Mouse (Mus musculus): ENCODE results near the gene Ppp1r1b. TPM values are rescaled to one million over a fixed set of nuclear protein-coding genes. Genes with fewer than 3 reads are reported as not detected.

Gene Ppp1r1b
- polyA plus RNA-seq, 1 experiment: 6.9 TPM

DNA sequence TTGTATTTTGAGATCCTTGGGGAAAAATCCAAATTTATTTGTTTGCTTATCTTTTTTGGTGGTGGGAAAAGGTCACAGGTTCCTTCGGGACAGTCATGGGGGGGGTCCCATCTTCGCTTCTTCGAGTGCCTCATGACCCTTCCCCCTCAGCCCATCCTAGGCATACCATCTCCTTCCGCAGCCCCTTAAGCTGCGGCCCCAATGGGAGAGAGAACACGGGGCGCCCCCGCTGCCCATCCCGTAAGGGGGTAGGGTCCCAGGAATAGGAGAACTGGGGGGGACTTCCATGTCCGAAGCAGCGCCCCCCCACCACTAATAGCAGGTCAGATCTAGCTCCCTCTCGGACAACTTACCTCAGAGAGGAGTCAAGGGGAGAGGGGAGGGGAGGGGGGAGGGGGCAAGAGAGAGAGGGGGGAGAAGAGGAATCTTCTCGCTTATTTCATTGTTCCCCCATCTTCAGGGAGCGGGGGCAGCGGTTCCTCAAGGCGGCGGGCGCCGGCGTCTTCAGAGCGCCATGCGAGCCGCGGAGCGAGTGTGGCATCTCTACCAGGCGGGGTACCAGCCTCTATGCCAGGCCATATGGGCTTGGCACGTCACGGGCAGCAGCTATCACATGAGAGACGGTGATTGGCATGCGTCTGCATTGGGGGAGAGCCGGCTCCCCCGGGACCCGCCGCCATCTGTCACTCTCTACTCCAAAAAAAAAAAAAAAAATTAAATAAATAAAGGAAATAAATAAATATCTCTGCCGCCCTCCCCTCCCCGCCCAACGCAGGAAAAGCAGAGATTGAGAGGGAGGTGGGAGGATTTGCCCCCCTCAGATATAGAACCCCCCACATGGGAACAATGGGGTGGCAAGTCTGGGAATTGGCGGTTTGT, 18.9 kb upstream of the Ppp1r1b start, which contains the start of gene Neurod2:
TSS of gene Neurod2 (minus strand) at position 568 of the 879 bp plus-strand sequence.
- DNase-seq (ENCODE audit: low read depth): peak; percentile 96
- TF ChIP-seq CTCF (IDR thresholded peaks at IDR 0.05; ENCODE audit: borderline replicate concordance, extremely low read depth, insufficient read depth, insufficient read length) (no peak), POLR2A (IDR thresholded peaks at IDR 0.05; ENCODE audit: borderline replicate concordance, extremely low read depth, insufficient read depth, insufficient read length, poor library complexity, severe bottlenecking) (peak; percentile 15; the same call in 1 of the 2 replicates)

DNA sequence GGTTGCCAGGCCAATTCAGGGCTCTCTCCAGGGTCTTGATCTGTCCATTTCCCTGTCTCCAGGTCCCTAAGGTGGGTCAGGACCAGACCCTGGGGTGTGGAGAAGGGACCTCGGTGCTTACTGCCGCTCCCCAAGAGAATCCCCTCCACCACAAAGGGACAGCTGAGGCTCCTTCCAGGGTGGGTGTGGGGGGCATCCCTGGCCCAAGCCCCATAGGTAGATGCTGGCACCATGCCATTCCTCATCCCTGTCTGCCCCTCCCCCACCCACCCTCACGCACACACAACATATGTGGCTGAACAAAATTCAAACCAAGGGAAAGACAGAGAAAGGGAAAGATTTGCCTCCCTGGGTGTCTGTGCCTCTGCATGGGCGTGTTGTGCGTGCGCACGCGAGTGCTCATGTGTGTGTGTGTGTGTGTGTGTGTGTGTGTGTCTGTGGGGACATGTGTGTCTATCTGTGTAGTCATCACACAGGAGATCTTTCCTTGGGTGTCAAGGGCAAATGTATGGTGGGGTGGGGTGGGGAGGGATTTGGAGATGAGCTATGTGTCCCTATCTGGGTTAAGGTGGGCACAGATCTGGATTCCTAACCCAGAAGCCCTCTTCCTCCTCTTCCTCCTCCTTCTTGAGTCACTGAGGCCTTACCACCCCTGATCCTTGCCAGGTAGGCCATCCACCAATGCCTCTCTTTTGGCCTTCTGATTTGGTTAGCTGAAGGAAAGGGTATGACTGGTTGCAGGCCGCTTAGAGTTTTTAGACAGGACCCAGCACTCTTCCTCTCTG, 18.1 kb upstream of the Ppp1r1b start:
- TF ChIP-seq POLR2A (IDR thresholded peaks at IDR 0.05; ENCODE audit: borderline replicate concordance, extremely low read depth, insufficient read depth, insufficient read length, poor library complexity, severe bottlenecking): no peak
- TF ChIP-seq CTCF (IDR thresholded peaks at IDR 0.05; ENCODE audit: borderline replicate concordance, extremely low read depth, insufficient read depth, insufficient read length): no peak
- DNase-seq (ENCODE audit: low read depth): no peak

DNA sequence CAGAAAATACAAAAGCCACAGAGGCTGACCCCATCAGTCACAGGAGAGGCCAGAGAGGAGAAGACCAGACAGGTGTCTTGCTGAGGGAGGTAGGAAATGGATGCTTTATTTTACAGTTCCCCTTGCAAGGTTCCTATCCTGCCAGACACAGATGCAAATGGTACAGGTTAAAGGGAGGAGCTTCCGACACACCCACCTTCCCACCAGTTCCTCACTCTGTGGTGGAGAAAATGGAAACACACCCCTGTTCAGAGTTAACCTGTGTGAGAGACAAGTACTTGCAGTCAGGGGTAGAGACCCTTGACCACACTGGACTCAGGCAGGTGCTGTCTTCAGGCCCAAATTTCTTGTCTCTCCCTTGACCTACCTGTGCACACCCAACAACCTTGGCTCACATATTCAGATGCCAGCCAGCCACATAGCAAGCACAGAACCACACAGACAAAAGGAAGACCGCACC, 17.4 kb upstream of the Ppp1r1b start:
- TF ChIP-seq CTCF (IDR thresholded peaks at IDR 0.05; ENCODE audit: borderline replicate concordance, extremely low read depth, insufficient read depth, insufficient read length): no peak
- no peak for TF ChIP-seq POLR2A (IDR thresholded peaks at IDR 0.05; ENCODE audit: borderline replicate concordance, extremely low read depth, insufficient read depth, insufficient read length, poor library complexity, severe bottlenecking)
- DNase-seq (ENCODE audit: low read depth): no peak

DNA sequence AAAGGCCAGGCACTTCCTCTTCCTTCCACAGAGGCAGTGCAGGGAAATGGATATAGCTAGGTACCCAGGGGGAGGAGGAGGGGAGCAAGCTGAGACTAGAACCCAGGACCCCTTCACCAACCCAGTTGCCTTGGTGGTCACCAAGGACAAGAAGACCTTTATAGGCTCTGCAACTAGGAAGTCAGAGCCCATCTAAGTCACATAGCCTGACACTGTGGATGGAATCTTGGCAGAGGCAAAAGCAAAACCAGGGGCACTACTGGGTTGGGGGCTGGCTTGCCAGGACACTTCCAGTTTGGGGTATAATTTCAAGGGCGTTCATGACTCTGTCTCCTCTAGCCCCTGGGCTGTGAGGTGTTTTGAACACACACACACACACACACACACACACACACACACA, 16.8 kb upstream of the Ppp1r1b start:
- no peak for DNase-seq (ENCODE audit: low read depth)
- TF ChIP-seq POLR2A (IDR thresholded peaks at IDR 0.05; ENCODE audit: borderline replicate concordance, extremely low read depth, insufficient read depth, insufficient read length, poor library complexity, severe bottlenecking): no peak
- no peak for TF ChIP-seq CTCF (IDR thresholded peaks at IDR 0.05; ENCODE audit: borderline replicate concordance, extremely low read depth, insufficient read depth, insufficient read length)

DNA sequence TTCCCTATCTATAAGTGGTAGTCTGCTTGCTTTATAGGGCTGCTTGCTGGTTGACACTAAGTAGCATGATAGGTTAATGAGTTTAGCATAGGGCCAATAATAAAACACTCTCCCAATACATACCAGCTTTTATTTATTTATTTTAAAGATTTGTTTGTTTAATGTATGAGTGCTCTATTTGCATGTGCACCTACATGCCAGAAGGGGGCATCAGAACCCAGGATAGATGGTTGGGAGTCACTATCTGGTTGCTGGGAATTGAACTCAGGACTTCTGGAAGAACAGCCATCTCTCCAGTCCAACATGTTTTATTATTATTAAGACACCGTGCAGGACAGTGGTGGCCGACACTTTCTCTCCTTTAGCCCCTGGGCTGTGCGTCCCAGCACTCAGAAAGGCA, 16.0 kb upstream of the Ppp1r1b start:
- TF ChIP-seq POLR2A (IDR thresholded peaks at IDR 0.05; ENCODE audit: borderline replicate concordance, extremely low read depth, insufficient read depth, insufficient read length, poor library complexity, severe bottlenecking) (no peak), CTCF (IDR thresholded peaks at IDR 0.05; ENCODE audit: borderline replicate concordance, extremely low read depth, insufficient read depth, insufficient read length) (no peak)
- no peak for DNase-seq (ENCODE audit: low read depth)

DNA sequence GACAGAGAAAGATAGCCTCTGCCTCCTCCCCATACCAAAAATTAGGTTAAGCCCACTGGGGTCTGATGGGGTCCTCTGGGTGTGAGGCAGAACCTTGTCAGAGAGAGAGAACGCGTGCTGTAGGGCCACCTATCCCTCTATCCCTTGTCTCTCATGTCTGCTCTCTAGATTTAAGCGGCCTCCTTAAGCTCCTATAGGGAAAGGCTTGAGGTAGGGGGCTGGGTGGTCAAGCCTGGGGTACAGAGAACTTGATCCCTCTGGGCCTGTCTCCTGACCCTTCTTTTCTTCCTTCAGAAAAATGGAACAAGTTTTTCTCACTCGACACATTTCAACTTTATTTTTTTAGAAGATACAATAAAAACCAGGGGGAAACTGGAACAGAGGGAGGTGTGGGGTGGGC, 15.4 kb upstream of the Ppp1r1b start:
- TF ChIP-seq POLR2A (IDR thresholded peaks at IDR 0.05; ENCODE audit: borderline replicate concordance, extremely low read depth, insufficient read depth, insufficient read length, poor library complexity, severe bottlenecking): no peak
- TF ChIP-seq CTCF (IDR thresholded peaks at IDR 0.05; ENCODE audit: borderline replicate concordance, extremely low read depth, insufficient read depth, insufficient read length): no peak
- no peak for DNase-seq (ENCODE audit: low read depth)

DNA sequence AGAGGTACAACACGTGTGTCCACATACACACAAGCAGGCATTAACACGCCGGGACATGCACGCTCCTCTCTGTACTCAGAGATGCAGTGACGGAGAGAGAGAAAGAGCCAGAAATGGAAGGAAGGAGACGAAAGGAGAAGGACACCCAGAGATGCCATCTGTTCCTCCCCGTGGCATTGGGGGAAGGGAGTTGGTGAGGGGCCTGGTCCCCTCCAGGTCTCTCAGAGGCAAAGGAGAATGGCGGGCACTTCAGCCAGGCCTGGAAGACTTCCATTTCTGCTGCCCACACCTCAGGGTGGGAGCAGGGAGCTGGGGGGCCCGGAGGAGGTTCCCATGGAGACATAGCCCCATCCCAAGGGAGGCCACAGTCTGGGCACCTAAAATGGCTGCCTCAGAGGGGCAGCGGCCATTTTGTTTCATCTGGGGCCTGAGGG, 14.9 kb upstream of the Ppp1r1b start:
- DNase-seq (ENCODE audit: low read depth): peak; percentile 58
- TF ChIP-seq CTCF (IDR thresholded peaks at IDR 0.05; ENCODE audit: borderline replicate concordance, extremely low read depth, insufficient read depth, insufficient read length) (no peak), POLR2A (IDR thresholded peaks at IDR 0.05; ENCODE audit: borderline replicate concordance, extremely low read depth, insufficient read depth, insufficient read length, poor library complexity, severe bottlenecking) (no peak)

DNA sequence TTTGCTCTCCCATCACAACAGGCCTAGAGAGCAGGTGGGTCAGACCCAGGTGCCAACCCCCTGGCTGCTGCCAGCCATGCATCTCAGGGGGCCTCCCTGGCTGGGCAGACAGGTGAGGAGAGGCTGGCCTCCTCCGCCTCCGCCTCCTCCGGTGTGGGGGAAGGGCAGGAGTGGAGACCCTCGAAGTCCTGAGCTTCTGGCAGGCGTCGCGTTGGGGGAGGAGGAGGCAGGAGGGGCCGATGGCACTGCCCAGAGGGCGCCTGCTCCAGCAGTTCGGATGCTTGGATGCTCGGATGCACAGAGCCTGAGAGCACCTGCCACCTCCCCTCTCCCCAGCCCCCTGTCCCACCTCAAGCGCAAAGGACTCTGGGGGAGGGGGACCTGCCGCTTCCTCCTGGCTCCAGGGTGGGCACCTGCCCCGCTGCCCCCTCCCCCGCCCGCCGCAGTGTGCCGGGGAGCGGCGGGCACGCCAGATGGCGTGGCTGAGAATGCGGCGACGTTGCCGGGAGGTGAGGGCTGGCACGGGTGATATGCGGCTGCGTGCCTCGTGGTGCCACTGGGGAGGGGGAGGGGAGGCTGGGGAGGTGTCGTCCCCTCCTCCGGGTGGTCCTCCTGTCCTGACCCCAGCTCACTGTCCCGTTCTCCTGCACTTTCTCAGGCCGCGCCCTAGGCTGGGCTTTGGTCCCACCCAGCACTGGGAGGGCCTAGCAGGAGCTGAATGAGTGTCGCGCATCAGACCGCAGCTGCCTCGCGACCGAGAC, 14.0 kb upstream of the Ppp1r1b start:
- no peak for TF ChIP-seq CTCF (IDR thresholded peaks at IDR 0.05; ENCODE audit: borderline replicate concordance, extremely low read depth, insufficient read depth, insufficient read length)
- no peak for TF ChIP-seq POLR2A (IDR thresholded peaks at IDR 0.05; ENCODE audit: borderline replicate concordance, extremely low read depth, insufficient read depth, insufficient read length, poor library complexity, severe bottlenecking)
- peak; percentile 82 for DNase-seq (ENCODE audit: low read depth)

DNA sequence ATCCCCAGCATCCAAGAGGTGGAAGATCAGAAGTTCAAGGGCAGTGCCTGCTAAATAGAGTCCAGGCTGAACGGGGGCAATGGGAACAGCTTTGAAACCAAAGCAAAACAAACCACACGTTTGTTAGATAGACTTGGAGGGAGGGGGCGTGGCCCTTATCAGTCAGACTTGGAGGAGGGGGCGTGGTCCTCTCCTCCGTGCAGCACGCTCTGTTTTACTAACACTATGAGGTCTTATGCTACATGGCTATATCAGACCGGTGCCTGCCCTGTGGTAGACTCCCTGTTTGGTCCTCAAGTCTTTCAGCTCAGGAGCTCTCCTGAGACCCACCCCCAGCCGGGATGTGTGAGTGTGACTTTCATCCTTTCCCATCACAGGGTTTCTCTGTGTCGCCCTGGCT, 13.0 kb upstream of the Ppp1r1b start:
- no peak for TF ChIP-seq POLR2A (IDR thresholded peaks at IDR 0.05; ENCODE audit: borderline replicate concordance, extremely low read depth, insufficient read depth, insufficient read length, poor library complexity, severe bottlenecking)
- TF ChIP-seq CTCF (IDR thresholded peaks at IDR 0.05; ENCODE audit: borderline replicate concordance, extremely low read depth, insufficient read depth, insufficient read length): no peak
- peak; percentile 61 for DNase-seq (ENCODE audit: low read depth)

DNA sequence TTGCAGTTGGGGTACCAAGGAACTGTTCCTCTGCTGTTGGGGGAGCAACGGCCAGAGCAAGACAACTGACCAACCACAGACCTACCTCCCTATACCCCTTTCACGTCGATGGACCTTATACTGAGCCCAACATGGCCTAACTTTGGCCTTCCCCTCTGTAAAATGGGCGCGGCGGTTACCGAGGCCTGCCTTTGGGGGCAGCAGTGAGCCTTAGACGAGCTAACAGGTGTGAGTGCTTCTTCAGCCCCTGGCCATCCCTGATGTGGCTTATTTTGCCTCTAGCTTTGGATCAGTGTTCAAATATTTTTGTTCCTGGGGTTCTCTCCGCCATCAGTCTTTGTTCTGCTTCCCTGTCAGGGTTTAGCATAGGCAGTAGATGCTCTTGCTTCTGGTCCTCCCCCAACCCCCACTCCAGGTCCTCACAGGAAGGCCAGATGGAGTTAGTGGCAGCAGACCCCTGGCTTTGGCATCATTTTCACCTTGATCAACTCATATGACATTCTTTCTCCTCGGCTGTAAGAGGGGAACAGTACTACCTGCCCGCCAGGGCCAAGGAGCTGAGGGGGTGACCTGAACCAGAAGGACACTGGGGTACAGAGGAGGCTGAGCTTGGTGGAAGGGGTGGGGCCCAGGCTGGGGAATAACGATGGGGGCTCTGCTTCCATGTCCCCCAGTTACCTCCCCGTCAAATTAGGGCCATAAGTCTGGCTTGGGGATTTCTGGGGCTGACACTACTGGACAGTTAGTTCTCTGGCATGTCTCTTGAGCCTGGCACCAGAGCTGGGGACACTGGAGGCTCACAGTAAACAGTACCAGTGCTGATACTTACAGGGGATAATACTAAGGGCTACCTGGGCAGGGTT, 11.7 kb upstream of the Ppp1r1b start:
- no peak for TF ChIP-seq POLR2A (IDR thresholded peaks at IDR 0.05; ENCODE audit: borderline replicate concordance, extremely low read depth, insufficient read depth, insufficient read length, poor library complexity, severe bottlenecking)
- TF ChIP-seq CTCF (IDR thresholded peaks at IDR 0.05; ENCODE audit: borderline replicate concordance, extremely low read depth, insufficient read depth, insufficient read length): peak; percentile 44; the same call in 1 of the 2 replicates
- DNase-seq (ENCODE audit: low read depth): no peak

All from brain, embryonic 14.5 days (tissue).